Mouse (Mus musculus): ENCODE results near the gene Pigk.
A peak's percentile ranks its signal among the peaks of the same experiment; 100 is the strongest.
"Not testable (repeated sequence)": the region's sequence is repeated elsewhere in the genome, so short reads cannot be mapped to it uniquely, and the experiment has no call there.

Pigk gene

DNA sequence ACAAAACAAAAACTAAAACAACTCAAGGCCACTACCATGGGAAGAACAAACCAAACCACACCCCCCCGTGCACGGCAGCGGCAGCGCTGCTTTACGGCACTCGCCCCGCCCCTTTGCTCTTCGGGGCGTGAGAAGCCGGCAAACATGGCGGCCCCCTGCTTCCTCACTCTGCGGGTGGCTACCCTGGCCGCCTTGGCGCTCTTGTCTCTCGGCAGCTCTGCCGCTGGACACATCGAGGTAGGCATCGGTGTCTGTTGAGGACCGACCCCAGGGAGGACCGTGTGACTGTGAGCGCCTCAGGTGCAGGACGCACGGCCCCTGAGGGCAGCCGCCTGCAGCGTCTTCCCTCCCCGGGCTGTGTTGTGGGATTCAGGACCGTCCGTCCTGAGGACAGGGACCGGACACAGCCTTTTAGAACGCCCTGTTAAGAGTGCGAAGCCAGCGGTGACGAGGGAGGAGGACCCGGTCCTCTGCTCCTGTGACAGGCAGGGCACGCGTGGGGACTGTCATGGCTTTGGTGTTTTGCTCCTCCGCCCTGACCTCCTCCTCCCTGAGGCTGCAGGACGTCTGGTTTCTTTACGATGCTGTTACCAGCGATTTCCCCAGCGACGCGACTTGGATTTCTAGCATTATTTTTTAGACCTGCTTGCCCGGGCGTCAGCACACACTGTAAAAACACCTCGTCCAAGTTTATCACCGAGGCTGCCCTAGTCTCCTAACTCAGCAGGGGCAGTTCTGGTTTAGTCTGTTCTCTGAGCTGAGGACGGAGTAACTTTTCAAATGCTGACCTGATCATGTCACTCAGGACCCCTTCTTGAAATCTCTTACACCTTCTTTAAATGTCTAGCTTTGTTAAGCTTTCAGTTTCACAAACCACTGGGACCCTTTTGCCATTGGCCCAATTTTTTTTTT, at the start of gene Pigk:
Pigk (plus strand) TSS at position 110 of the 912 bp plus-strand sequence.
- DNase-seq: peak; percentile 87

DNA sequence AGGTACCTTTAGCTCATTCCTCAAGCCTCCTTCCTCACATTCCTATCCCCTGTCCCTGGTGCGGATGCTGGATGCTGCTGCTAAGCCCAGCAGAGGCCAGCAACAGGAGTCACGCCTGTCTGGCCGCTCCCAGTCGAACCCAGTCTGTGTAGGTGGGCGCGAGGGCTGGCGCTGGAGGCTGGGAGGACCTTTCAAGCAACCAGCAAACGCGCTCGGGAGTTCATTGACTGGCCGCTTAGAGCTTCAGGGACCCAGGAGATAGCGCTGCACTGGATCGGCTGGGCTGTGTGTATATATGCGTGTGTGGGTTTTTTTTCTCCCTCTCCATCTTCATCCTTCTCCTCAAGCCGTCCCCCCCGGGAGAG, 46.9 kb upstream of the Pigk start:
- no peak for DNase-seq

DNA sequence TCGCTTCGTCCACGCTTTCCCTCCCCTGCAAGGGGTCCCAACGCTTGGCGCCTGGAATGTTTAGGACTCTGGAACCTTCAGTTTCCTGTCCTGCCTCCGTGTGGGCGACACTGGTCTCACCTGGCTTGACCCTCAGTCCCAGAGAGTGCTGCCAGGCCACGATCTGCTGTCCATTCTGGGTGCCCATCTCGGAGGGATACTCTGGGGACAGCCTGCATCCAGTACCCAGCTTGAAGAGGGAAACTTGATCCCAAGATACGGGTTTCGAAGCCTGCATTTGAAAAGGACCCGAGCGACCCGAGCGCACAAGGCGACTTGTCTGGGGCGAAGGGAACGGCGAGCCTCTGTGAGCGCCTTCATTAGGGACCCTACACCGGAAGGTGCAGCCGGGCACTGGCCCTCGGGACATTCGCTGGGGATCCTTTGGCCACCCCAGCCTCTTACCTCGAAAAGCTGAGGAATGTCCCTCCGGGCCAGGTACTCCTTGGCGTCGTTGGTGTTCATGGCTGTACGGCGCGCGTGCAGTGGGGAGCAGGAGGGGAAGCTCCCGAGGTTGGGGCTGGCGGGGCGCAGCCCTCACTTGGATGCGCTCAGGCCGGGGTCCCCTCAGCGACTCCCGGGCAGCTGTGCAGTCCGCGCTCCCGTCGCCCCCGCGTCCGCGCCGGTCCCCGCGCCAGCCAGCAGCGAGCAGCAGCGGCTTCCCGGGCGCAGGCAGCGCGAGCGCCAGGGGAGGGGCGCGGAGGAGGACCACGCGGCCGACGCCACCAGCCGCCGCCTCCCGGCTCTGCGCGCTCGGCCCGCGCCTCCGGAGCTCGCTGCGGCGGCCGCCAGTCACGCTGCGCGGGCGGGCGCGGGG, 46.3 kb upstream of the Pigk start:
- no peak for DNase-seq

DNA sequence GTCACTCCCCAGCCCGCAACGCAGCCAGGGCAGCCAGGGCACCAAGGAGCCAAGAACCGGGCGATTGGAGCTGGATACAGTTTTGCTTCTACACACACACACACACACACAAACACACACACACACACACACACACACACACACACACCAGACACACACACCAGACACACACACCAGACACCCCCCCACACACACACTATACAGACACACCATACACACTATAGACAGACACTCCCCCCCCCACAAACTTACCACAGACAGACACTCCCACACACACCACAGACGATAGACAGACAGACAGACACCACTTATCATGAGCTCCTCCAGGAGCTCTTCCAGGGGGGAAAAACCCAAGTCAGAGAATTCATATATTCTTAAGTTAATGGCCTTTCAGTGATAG, 45.7 kb upstream of the Pigk start, which contains the start of gene Ak5:
Ak5 (minus strand) TSS at position 122 of the 400 bp plus-strand sequence.
- DNase-seq: no peak

DNA sequence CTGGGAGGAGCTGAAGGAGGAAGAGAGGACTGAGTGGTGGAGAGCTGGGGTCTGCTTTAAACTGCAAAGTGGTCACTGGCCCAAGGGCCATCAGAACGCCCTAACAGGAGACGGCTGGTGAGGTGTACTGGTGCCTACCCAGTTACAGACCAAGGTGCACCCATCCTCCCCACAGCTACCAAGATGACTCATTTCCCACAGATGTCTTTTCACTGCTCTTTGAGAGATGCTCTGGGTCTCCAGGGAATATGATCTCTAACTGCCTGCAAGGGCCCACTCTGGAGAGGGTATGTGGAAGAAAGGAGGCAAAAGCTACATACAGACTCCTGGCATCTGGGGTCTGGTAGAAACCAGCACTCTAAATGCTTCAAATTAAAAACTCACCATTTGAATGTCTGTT, 45.1 kb upstream of the Pigk start:
- DNase-seq: no peak

DNA sequence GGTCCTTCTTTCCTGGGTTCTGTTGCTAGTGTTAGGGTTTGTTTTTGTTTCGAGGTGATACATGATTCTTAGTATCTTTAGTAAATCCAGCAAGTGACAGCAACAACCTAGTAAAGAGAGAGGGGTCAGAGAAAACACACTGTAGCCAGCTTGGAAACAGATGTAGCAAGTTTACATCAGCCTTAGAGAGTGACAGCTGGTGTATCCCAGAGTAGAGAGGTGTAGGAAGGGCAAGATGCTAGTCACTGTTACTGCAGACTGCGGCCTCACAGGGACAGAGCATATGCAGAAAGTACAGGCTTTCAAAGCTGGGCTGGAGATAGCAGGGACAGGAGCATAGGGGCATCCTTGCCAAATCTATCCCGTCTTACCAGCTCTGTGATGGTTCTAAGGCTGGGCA, 44.1 kb upstream of the Pigk start:
- no peak for DNase-seq

DNA sequence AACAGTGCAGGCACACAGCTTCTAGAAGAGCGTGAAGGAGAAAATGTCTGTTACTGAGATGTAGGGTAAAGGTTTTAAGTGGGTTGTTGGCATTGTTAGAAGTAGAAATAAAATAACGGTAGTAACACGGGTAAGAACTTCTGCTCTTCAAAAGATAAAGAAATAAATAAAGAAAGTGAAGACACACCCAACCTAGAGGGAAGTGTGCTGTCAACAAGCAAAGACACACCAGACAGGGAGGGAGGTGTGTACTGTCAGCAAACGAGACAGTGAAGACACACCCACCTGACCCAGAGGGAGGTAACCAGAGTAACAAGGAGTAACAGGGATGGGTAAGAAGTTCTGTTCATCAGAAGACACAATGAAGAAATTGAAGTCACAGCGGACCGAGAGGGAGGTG, 39.2 kb upstream of the Pigk start:
- no peak for DNase-seq

DNA sequence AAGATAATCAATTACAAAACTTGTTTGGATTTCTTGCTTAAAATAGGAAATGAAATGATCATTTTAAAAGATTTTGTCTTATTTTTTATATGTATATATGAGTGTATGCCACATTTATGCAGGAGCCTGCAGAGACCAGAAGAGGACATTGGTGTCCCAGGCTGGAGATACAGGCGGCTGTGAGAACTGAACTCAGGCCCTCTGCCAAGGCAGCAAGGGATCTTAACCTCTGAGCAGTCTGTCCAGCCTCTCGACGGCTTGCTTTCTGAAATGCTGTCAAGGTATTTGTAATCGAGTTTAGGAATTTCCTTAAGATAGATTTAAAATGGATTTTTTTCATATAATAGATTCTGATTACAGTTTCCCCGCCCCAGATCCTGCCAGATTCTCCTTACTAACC, 25.4 kb upstream of the Pigk start:
- DNase-seq: no peak

DNA sequence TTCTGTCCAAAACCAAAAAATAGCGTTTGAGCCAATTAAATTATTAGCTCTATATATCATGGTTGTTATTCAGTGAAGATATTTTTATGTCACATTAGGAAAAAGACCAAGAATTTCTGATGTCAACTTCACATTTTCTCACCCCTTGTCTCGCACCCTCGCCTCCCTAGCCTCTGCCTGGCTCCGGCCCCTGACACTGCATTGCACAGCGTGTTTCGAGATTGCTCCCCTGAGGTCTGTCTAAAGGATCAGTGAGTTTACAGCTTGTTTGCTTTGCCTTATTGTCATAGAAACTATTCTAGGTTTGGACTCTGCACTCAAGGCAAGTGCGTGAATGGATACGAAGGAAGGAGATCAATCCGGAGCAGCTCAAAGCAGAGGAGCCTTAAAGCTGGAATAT, 24.8 kb upstream of the Pigk start:
- DNase-seq: no peak

DNA sequence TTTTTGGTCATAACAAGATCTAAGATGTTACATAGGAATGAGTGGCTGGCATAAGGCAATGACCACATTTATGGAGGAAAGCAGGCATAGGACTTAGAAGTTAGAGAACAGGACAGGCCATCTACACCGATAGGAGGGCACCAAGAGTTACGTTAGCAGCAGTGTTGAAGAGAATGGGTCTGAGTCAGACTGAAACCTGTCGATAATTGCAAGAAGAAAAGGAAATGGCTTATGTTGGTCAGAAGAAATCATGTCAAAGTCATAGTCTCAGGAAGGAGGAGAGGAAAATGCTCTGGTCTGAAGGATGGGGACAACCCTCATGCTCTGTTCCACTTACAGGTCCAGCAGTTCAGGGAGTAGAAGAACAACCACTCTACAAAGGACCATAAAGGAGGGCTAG, 18.9 kb upstream of the Pigk start:
- no peak for DNase-seq

DNA sequence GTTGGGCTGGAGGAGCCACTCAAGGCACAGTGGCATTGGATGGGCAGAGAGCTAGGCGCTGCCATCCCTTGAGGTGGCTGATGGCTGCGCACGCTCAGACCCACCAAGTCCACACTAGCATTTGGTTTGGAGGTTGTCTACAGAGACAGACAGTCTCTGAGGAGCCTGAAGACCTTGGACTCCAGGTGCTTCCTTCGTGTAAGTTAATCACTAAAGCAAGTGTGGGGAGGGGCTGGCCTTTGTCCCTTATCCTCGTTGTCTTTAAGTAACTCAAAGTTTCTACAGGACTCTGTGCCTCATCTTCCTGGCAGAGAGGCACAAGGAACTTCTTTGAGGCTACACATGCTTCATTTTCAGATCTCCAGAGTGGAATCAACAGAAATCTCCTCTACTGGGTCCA, 15.9 kb upstream of the Pigk start:
- DNase-seq: no peak

DNA sequence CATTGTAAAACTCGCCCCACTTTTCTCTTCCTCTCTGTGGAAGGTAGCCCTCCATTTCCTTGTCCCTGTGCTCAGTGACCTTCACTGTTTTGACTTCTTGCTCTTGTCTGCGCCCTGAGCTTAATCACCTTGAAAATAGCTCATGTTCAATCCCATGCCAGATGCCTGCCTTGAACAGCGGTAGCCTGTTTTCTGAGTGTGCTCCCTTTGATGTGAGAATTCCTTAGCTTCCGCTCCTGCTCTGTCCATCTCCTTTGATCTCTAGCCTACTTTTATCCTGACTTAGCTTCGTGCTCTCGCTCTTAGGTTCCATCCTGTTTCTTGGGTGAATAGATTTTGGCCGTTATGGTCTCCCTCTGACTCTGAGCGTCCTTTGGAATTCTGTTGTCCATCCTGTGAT, 14.6 kb upstream of the Pigk start:
- no peak for DNase-seq

DNA sequence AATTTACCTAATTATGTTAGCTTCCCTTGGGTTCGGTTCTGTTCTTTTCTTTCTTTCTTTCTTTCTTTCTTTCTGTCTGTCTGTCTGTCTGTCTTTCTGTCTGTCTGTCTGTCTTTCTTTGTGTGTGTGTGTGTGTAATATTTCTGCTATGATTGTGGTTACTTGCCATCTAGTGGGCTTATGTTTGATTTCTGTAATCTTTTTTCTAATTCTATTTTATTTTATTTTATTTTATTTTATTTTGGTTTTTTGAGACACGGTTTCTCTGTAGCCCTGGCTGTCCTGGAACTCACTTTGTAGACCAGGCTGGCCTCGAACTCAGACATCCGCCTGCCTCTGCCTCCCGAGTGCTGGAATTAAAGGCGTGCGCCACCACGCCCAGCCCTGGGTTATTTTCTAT, 12.4 kb upstream of the Pigk start:
- DNase-seq: not testable (repeated sequence)

DNA sequence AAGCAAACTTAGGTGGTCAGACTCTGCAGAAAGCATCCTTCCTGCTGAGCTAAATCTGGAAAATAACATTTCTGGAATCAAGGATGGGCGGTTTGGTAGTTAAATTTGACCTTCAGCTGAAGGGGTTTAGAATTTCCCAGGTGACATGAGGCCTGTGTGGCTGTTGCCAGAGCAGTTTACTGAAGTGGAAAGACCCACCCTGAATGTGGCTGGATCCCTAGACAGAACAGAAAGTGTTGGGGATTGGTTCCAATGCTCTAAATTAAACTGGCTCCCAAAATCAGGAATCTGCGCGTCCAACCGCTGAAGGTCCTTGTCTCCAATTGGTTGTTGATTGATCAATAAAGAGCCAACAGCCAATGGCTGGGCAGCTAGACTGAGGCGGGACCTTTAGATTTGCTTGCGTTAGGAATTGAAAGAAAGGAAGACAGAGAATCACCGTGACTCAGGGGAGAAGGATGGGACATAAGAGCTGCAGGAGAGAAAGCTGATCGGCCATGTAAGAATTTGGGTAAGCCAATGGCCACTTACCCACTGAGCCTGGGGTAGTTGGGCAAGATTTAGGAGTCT, 11.5 kb upstream of the Pigk start:
- no peak for DNase-seq

DNA sequence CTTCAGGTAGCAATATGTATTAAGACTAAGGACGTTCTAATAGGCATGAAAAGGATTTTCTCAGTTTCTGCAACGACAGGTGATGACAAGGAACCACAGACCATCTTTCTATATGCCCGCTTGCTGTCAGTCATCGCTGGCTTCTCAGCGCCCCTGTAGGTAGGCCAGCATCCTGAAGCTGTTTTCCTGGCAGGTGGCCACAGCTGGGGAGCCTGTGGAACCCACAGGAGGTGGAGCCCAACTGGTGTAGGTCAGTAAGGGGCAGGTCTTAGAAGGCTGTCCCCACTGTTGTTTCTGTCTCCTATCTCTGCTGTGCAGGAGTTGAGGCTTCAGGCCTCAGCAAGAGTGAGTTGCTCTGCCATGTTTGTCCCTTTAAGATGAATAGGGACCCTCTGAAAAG, 8.1 kb upstream of the Pigk start:
- DNase-seq: no peak

DNA sequence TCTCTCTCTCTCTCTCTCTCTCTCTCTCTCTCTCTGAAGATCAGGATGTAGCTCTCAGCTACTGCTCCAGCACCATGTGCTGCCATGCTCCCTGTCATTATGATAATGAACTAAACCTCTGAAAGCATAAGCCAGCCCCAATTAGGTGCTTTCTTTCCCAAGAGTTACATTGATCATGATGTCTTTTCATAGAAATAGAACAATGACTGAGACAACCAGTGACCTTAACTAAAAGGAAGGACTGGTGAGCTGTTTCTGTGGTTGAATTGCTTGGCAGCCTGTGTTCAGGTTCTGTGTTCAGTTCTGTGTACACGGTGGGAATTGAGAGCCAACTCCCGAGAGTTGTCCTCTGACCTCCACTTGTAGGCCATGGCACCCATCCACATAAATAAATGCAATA, 7.0 kb upstream of the Pigk start:
- no peak for DNase-seq

DNA sequence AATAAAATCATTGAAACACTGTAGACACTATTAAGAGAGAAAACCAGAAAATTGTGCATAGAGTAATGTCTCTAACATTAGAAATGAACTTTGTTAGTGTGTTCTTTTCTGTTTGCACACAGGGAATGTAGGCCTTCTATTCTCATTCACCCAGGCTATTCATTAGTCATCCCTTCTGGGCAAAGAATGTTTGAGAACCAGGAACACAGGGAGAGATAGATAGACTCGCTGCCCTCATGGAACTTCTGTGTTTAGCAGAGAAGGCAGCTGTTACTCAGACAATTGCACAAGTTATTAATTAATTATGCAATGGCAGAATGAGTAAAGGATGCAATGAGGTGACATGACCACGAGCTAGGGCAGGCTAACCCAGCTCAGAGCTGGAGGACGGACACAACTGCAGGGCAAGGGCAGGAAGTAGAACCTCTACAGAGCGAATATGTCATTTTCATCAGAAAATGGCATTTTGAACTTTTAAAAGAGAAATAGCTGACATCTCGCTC, 6.5 kb upstream of the Pigk start:
- no peak for DNase-seq

DNA sequence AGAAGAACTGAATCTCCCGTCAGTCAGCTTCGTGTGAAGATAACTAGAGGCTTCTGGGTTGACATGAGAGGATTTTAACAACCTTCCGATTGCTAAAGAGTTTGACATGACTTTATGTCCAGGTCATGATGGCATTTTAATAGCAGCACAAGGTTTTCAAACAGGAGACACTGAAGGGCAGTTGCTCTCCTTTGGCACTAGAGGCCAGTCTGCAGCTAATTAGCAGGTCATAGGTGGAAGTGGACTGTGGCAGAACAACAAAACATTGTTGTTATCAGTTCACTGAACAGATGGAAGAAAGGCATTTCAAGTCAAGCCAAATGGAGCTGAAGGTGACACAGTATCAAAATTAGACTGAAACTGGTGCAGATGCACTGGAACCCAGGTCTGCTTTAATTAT, 4.0 kb upstream of the Pigk start:
- DNase-seq: no peak

DNA sequence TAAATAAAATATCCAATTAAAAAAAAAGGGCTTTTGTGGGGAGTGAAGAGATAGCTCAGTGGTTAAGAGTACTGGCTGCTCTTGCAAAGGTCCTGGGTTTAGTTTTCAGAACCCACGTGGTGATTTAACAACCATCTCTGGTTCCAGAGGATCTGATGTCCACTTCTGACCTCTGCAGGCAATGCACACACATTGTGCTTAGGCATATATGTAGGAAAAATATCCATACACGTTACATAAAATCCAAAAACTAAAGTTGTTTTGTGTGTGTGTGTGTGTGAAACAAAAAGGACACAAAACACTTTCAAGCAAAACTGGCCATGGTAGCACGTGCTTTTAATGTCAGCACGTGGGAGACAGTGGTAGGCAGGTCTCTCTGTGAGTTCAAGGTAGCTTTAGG, 943 bp upstream of the Pigk start:
- no peak for DNase-seq

DNA sequence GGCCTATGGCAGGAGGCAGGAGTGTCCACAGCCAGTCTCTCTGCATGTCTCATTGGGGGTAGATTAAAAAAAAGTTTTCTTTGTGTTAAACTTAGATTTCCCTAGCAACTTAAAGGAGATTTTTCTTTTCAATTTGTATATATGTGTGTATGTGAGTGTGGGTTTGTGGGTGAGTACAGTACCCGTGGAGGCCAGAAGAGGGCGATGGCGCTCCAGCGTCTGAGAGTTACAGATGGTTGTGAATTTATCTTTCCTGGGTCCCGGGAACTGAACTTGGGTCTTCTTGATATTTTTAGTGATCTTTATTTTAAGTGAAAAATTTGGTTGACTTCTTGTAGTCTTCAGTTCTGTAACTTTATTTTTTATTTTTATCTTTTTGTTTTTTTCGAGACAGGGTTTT, 7.4 kb downstream of the Pigk start:
- no peak for DNase-seq

DNA sequence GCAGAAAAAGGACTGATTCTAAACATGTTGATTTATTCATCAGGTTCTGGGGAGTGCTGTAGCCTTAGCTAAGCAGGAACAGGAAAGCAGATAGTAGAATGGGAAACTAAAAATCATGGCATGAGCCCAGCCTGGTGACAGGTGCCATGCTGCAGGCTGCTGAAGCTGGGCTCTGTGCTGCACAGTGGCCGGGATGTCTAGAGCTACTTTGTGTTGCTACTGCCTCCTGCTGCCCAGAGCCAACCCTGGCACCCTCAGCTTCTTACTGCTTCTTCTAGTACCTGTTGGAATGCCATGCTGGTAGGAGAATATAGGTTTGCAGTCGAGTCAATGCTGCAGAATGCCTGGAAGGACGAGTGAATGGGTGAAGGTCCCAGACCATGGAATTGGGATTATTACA, 8.9 kb downstream of the Pigk start:
- no peak for DNase-seq

DNA sequence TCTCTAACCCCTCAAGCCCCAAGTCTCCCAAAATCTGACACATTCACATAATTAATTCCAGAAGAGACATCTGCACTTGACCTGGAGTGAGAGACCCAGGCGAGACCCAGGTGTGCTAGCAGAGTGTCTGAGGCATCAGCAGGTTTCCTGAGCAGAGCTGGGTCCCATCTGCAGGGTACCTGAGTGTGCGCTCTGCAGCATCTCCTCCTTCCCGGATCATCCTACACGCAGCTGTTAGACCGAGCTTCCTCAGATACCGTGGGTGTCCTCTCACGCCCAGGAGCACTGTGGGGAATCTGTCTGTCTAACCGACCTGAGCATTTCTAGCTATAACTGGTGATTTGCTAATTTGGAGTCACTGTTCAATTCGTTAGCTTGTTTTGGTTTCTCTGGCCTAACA, 10.5 kb downstream of the Pigk start:
- no peak for DNase-seq

DNA sequence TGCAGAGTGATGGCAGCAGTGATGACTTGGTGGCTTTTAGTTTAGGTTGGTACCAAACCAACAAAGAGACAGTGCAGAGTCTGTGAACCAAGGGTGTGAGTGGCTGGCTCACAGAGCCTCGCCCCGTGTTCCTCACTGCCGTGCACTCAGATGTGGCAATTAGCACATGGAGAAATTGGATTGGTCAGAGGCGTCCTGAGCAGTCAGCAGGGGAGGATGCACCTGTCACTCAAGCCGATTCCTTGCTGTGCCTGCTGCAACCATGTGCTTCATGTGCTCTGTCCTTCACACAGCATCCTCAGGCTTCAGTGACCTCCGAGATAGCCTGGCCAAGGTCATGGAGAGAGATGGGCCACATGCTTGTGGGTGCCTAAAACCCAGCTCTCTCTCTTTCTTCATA, 14.3 kb downstream of the Pigk start:
- no peak for DNase-seq

DNA sequence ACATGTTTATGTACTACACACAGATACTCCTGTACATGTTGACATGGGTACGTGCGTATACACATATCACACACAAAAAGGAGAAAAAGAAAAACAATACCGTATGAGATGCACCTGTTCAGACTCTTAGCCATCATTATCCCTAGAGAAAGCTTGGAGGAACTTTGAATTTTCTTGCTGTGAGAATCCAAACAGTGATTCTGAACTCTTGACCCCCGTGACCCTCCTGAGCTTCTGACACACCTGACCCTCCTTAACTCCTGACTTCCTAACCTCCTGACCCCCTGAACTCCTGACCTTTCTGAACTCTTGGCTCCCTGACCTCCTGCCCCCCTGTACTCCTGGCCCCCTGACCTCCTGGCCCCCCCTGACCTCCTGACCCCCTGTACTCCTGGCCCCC, 19.1 kb downstream of the Pigk start:
- DNase-seq: no peak
